Mouse (Mus musculus) kidney, adult 2 months (tissue): ENCODE data around the gene Tbccd1. TPM values are rescaled to one million over a fixed set of nuclear protein-coding genes. Genes with fewer than 3 reads are reported as not detected.
"Not testable (repeated sequence)": the region's sequence is repeated elsewhere in the genome, so short reads cannot be mapped to it uniquely, and the experiment has no call there.

Source experiments
- DNase-seq: peaks from one replicate; pipeline ENCODE4 v3.0.0; 2021
- H3K27ac ChIP-seq: fragments of 200-500 bp; 2 replicates; pipeline ENCODE4 v1.5.1; 2012; ENCODE audit warnings: low read depth, low read length, control low read depth, inconsistent platforms; ENCODE audit not compliant: insufficient read depth
- H3K27me3 ChIP-seq: fragments of 200-500 bp; replicated peaks from 2 replicates; pipeline ENCODE4 v1.6.1; 2012; ENCODE audit warnings: mild to moderate bottlenecking, moderate library complexity, low read length, inconsistent platforms; ENCODE audit not compliant: control insufficient read depth, insufficient read depth
- H3K36me3 ChIP-seq: fragments of 200-500 bp; 2 replicates; pipeline ENCODE4 v1.6.1; 2012; ENCODE audit warnings: mild to moderate bottlenecking, moderate library complexity, low read length, inconsistent platforms; ENCODE audit not compliant: control insufficient read depth, insufficient read depth
- H3K4me1 ChIP-seq: fragments of 200-500 bp; 2 replicates; pipeline ENCODE4 v1.6.1; 2011; ENCODE audit warnings: low read length; ENCODE audit not compliant: control insufficient read depth, insufficient read depth
- H3K4me3 ChIP-seq: fragments of 200-500 bp; 2 replicates; pipeline ENCODE4 v1.5.1; 2011; ENCODE audit warnings: mild to moderate bottlenecking, low read depth, low read length, control low read depth; ENCODE audit not compliant: insufficient read depth
- CTCF ChIP-seq: fragments of 200-500 bp; conservative IDR thresholded peaks from 2 replicates; pipeline ENCODE4 v1.5.1; 2011; ENCODE audit warnings: low read depth, mild to moderate bottlenecking, control low read depth, low read length, moderate library complexity, mixed read lengths; ENCODE audit not compliant: insufficient read depth, insufficient read length
- POLR2A ChIP-seq: fragments of 200-500 bp; IDR thresholded peaks from one replicate; pipeline ENCODE4 v1.6.1; 2011; ENCODE audit warnings: low read depth, low read length, control low read depth
- WGBS: fragments of 180-500 bp; shearing (Covaris S2); methylation state at CpG from one replicate; pipeline ENCODE4 v1.1.7; 2018; 5-methylcytosine and 5-hydroxymethylcytosine counted together
- polyA plus RNA-seq: library from polyadenylated mRNA; depleted of rRNA; stranded (reverse); fragments of >200 nt; gene quantifications from 2 replicates; pipeline ENCODE4 v1.2.3, GENCODE M21; 2012

Gene Tbccd1
- polyA plus RNA-seq, 1 experiment: 20.1 TPM

DNA sequence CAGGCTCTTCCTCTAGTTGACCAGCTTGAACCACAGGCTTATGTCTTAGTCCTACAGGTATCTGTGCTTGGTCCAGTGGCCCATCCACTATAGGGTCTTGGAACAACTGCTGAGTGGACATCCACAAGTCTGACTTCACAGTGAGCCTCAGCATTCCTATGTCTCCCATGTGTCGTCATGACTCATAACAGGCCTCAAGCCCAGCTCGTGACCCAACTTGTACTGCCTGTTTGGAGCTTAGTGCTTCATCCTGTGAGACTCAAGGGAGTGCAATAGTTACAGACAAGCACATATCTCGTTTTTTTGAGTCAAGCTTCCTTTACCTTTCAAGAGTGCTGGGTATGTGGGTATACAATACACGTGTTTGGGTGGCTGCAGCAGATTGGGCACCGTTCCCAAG lies 74.8 kb downstream of the Tbccd1 start:
- Histone ChIP-seq H3K4me1 (no peaks in the 10 kb centered on the region), H3K4me3 (no peak overlapping the region), H3K27me3 (no peaks in the 10 kb centered on the region), H3K36me3 (no peaks in the 10 kb centered on the region), H3K27ac (no peak overlapping the region)
- DNase-seq: no peak
- no peak for TF ChIP-seq POLR2A
- TF ChIP-seq CTCF: no peak
- 81% methylated on average over 5 of the region's 5 CpGs for WGBS

DNA sequence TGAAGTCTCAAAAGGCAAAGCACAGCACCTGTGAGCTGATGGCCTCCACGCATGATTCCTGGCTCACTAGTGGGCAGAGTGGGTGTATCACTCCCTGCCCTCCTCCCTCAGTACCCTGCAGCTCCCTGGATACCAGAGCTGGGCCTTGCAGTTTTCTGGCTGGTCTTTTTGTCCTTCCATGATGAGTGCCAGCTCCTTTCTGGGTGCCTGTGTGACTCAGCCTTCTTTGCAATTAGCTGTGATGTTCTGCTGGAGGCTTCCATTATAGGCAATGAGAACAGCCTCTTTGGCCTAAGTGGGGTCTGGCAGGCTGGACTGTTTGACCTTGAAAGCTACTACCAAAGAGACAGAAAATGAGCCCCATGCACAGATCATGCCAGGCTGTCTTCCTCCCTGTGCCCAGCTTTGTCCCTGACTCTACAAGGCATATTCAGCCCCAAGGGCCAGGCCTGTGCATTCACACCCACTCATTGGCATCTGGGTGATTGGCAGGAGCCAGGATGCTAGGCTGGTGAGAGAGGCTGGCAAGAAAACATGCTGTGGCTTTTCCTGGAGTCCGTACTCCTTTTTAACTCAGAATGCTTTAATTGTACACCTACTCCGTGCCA lies 78.1 kb downstream of the Tbccd1 start:
- Histone ChIP-seq H3K4me1 (no peaks in the 10 kb centered on the region), H3K27me3 (no peaks in the 10 kb centered on the region), H3K4me3 (no peak overlapping the region), H3K36me3 (no peaks in the 10 kb centered on the region), H3K27ac (no peak overlapping the region)
- DNase-seq: no peak
- WGBS: 91% methylated on average over 3 of the region's 3 CpGs
- TF ChIP-seq POLR2A (no peak), CTCF (no peak)

DNA sequence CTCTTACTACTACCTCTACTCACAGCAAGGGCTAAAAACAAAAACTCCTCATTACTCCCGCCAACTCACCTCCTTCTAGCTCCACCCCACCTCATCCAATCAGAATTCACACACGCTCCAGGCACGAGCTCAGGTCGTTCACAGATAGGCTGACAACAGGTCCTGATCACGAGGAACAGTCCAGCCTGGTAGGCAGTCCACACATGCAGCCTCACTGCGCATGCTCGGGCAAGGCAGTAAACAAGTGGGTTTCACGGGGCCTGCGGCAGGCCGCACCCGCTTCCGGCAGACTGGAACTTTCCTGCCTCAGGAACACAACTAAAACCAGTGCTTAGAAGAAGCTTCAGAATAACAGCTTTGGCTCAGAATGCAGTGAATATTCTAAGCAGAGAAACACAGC lies 79.2 kb downstream of the Tbccd1 start:
- H3K4me3 ChIP-seq, H3K4me1 ChIP-seq, DNase-seq, H3K27me3 ChIP-seq, H3K27ac ChIP-seq, H3K36me3 ChIP-seq: not testable (repeated sequence)
- 90% methylated on average over 12 of the region's 12 CpGs for WGBS

DNA sequence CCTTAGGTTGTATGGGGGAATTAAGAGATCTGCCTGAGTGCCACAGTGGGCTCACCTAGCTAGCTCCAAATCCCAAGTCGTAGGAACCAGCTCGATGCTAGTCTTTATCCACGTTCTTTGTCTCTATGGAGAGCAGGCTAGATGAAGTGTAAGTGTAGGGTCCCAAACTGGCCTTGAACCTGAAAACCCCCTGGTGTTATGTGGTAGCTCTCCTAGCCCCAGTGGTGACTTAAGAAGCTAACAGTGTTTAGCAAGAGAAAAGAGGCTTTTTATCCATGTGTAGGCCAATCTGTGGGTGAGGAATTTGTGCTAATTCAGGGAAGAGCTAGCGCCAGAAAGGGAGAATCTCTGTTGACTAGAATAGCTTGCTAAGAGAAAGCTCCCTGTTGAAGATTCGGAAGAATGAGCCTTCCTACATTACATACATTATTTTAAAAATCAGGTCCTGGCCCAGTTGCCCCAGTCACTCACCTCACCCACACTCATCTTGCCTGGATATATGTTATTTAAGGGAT lies 81.9 kb downstream of the Tbccd1 start:
- Histone ChIP-seq H3K4me3 (no peak overlapping the region), H3K27me3 (no peaks in the 10 kb centered on the region), H3K27ac (no peak overlapping the region), H3K36me3 (no peaks in the 10 kb centered on the region), H3K4me1 (no peaks in the 10 kb centered on the region)
- no peak for TF ChIP-seq CTCF
- TF ChIP-seq POLR2A: no peak
- DNase-seq: no peak
- WGBS: 83% methylated on average over 5 of the region's 5 CpGs

DNA sequence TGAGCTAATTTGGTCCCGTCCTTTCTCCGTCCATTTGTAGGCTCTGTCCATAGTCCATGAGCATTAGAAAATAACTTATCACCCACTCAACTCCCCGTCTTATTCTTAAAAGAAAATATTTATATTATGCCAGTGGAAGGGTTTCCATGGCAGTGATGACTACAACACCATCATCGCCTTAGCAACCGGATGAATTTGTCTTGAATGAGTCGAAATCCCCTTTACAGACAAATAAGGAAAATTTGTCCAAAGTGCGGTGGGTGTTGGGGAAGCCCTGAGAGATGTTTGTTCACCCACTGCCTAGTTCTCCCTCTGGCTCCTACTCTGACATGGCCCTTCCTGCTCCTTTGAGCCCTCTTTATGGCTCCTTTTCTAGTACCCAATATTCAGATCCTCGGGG lies 88.8 kb downstream of the Tbccd1 start:
- WGBS: 87% methylated on average over 8 of the region's 8 CpGs
- no peak overlapping the region for H3K27ac ChIP-seq
- H3K4me3 ChIP-seq: no peak overlapping the region
- no peaks in the 10 kb centered on the region for H3K27me3 ChIP-seq
- no peak for DNase-seq
- H3K36me3 ChIP-seq: no peaks in the 10 kb centered on the region
- H3K4me1 ChIP-seq: no peaks in the 10 kb centered on the region
- TF ChIP-seq POLR2A: no peak
- no peak for TF ChIP-seq CTCF

DNA sequence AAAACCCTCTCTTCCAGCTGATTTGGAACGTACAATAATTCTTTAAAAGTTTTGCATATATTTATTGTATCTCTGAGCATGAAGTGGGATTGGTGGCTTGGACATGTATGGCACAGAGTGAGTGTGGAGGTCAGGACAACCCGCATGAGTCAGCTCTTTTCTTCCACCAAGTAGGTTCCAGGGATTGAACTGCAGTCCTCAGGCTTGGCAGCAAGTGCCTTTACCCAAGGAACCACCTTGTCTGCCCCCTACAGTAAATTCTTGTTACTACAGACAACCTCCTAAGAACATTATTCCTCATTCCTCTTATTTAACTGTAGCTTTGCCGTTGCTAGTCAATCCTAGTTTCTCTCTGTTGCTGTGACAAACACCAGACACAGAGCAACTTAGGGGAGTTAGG lies 90.1 kb downstream of the Tbccd1 start:
- DNase-seq: peak; percentile 1
- Histone ChIP-seq H3K36me3 (no peaks in the 10 kb centered on the region), H3K27ac (no peak overlapping the region), H3K4me1 (no peaks in the 10 kb centered on the region), H3K4me3 (no peak overlapping the region), H3K27me3 (no peaks in the 10 kb centered on the region)
- TF ChIP-seq POLR2A (no peak), CTCF (no peak)
- WGBS: 93% methylated on average over 3 of the region's 3 CpGs

DNA sequence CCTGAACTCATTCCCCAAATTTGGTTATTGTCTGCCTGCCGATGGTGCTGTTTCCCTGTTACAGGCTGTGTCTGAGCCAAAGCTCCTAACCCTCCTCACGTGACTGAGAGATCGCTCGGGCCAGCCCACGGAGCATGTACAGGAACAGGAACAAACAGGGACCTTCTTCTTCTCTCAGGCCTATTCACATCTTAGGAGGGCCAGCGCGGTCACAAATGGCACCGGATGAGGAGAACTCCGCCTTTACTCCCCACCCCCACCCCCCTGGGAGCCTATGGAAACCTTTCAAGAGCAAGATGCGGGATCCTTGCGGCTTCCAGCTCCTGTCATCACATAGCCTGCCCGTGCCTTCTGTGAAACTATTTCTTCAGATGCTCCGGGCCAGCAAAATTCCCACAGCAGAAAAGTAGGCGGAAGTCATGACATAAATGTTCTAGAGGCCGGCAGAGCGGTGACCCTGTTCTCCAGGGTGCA lies 90.7 kb downstream of the Tbccd1 start:
- H3K27me3 ChIP-seq: no peaks in the 10 kb centered on the region
- H3K36me3 ChIP-seq: no peaks in the 10 kb centered on the region
- no peaks in the 10 kb centered on the region for H3K4me1 ChIP-seq
- no peak overlapping the region for H3K27ac ChIP-seq
- DNase-seq: no peak
- no peak for TF ChIP-seq POLR2A
- TF ChIP-seq CTCF: no peak
- WGBS: 72% methylated on average over 16 of the region's 16 CpGs
- no peak overlapping the region for H3K4me3 ChIP-seq
